Mouse (Mus musculus): ENCODE data around the gene Pih1d1. TPM values are rescaled to one million over a fixed set of nuclear protein-coding genes. Genes with fewer than 3 reads are reported as not detected.

Pih1d1 gene
- polyA plus RNA-seq (2012; rRNA removed): 20.8 and 21.0 TPM in 2 replicates

GRCm38 (mm10) chr7:45154096-45154992 is at the start of gene Pih1d1, which contains the start of gene Aldh16a1:
Gene Pih1d1 (plus strand): TSS chr7:45154303.
Gene Aldh16a1 (minus strand): TSS chr7:45154584.

GRCm38 (mm10) chr7:45124224-45125143 is 29.6 kb upstream of the Pih1d1 start, which contains the start of gene Rps11:
Gene Rps11 (minus strand): TSS chr7:45124439.

GRCm38 (mm10) chr7:45128624-45129246 is 25.4 kb upstream of the Pih1d1 start, which contains the start of gene Rpl13a:
Gene Rpl13a (minus strand): TSS chr7:45128761.

GRCm38 (mm10) chr7:45135993-45136567 is 18.0 kb upstream of the Pih1d1 start, which contains the start of the genes Gm45713 and Flt3l:
Gene Gm45713 (minus strand): TSS chr7:45136231.
Gene Flt3l (minus strand): TSS chr7:45136432.

GRCm38 (mm10) chr7:45163735-45164490 is 9.8 kb downstream of the Pih1d1 start, which contains the start of gene Slc17a7:
Gene Slc17a7 (plus strand): TSS chr7:45163949.

GRCm38 (mm10) chr7:45179469-45179868 is 25.4 kb downstream of the Pih1d1 start, which contains the start of gene Gfy:
Gene Gfy (minus strand): TSS chr7:45179569.

GRCm38 (mm10) chr7:45180896-45181477 is 26.9 kb downstream of the Pih1d1 start, which contains the start of gene Pth2:
Gene Pth2 (plus strand): TSS chr7:45180995.

GRCm38 (mm10) chr7:45204380-45205143 is 50.5 kb downstream of the Pih1d1 start, which contains the start of gene Ccdc155:
Gene Ccdc155 (minus strand): TSS chr7:45204892.

Other genes starting within 250 kb of the Pih1d1 start
- 46.2 and 50.4 TPM in 2 replicates for gene Ap2a1, start 224.8 kb upstream of the Pih1d1 start, polyA plus RNA-seq (2012; rRNA removed)
- gene Tsks, start 211.1 kb upstream of the Pih1d1 start, polyA plus RNA-seq (2012; rRNA removed): not detected in 2 replicates
- gene Cpt1c, start 179.5 kb upstream of the Pih1d1 start, polyA plus RNA-seq (2012; rRNA removed): 8.3 and 10.7 TPM in 2 replicates
- gene Prmt1, start 167.7 kb upstream of the Pih1d1 start, polyA plus RNA-seq (2012; rRNA removed): 35.4 and 37.3 TPM in 2 replicates
- 42.0 and 48.4 TPM in 2 replicates for gene Irf3, start 156.7 kb upstream of the Pih1d1 start, polyA plus RNA-seq (2012; rRNA removed)
- 15.0 and 16.7 TPM in 2 replicates for gene Bcl2l12, start 155.6 kb upstream of the Pih1d1 start, polyA plus RNA-seq (2012; rRNA removed)
- gene Scaf1, start 137.9 kb upstream of the Pih1d1 start, polyA plus RNA-seq (2012; rRNA removed): 39.9 and 41.0 TPM in 2 replicates
- 83.5 and 105 TPM in 2 replicates for gene Rras, start 136.3 kb upstream of the Pih1d1 start, polyA plus RNA-seq (2012; rRNA removed)
- gene Prr12, start 101.4 kb upstream of the Pih1d1 start, polyA plus RNA-seq (2012; rRNA removed): 6.7 and 6.9 TPM in 2 replicates
- gene Nosip, start 91.9 kb upstream of the Pih1d1 start, polyA plus RNA-seq (2012; rRNA removed): 34.9 and 38.4 TPM in 2 replicates
- gene Prrg2, start 91.6 kb upstream of the Pih1d1 start, polyA plus RNA-seq (2012; rRNA removed): 87.1 and 134 TPM in 2 replicates
- gene Rcn3, start 62.1 kb upstream of the Pih1d1 start, polyA plus RNA-seq (2012; rRNA removed): 91.6 and 110 TPM in 2 replicates
- 25.6 and 32.7 TPM in 2 replicates for gene Fcgrt, start 50.5 kb upstream of the Pih1d1 start, polyA plus RNA-seq (2012; rRNA removed)
- gene Rps11, start 29.9 kb upstream of the Pih1d1 start, polyA plus RNA-seq (2012; rRNA removed): 64.2 and 69.2 TPM in 2 replicates
- gene Rpl13a, start 25.5 kb upstream of the Pih1d1 start, polyA plus RNA-seq (2012; rRNA removed): 383 and 516 TPM in 2 replicates
- 0.29 TPM in 1 of 2 replicates, not detected in the other for gene Gm45713, start 18.1 kb upstream of the Pih1d1 start, polyA plus RNA-seq (2012; rRNA removed)
- 13.0 and 17.0 TPM in 2 replicates for gene Flt3l, start 17.9 kb upstream of the Pih1d1 start, polyA plus RNA-seq (2012; rRNA removed)
- gene Aldh16a1, start 281 bp downstream of the Pih1d1 start, polyA plus RNA-seq (2012; rRNA removed): 28.8 and 40.0 TPM in 2 replicates
- 0.02 TPM in 1 of 2 replicates, not detected in the other for gene Slc17a7, start 9.6 kb downstream of the Pih1d1 start, polyA plus RNA-seq (2012; rRNA removed)
- gene Gfy, start 25.3 kb downstream of the Pih1d1 start, polyA plus RNA-seq (2012; rRNA removed): 0.05 TPM in 1 of 2 replicates, not detected in the other
- gene Pth2, start 26.7 kb downstream of the Pih1d1 start, polyA plus RNA-seq (2012; rRNA removed): not detected in 2 replicates
- 0.10 TPM in 1 of 2 replicates, not detected in the other for gene Ccdc155, start 50.6 kb downstream of the Pih1d1 start, polyA plus RNA-seq (2012; rRNA removed)
- gene Dkkl1, start 57.8 kb downstream of the Pih1d1 start, polyA plus RNA-seq (2012; rRNA removed): 12.6 and 13.9 TPM in 2 replicates
- 10.2 and 10.8 TPM in 2 replicates for gene Tead2, start 61.5 kb downstream of the Pih1d1 start, polyA plus RNA-seq (2012; rRNA removed)
- gene Cd37, start 84.8 kb downstream of the Pih1d1 start, polyA plus RNA-seq (2012; rRNA removed): 6.6 and 13.4 TPM in 2 replicates
- gene Slc6a16, start 86.8 kb downstream of the Pih1d1 start, polyA plus RNA-seq (2012; rRNA removed): 0.04 TPM in 1 of 2 replicates, not detected in the other
- gene Slc6a21, start 123.2 kb downstream of the Pih1d1 start, polyA plus RNA-seq (2012; rRNA removed): not detected in 2 replicates
- gene Trpm4, start 179.5 kb downstream of the Pih1d1 start, polyA plus RNA-seq (2012; rRNA removed): 50.9 and 54.1 TPM in 2 replicates
- 0.43 and 1.2 TPM in 2 replicates for gene Hrc, start 181.0 kb downstream of the Pih1d1 start, polyA plus RNA-seq (2012; rRNA removed)
- gene Ppfia3, start 212.7 kb downstream of the Pih1d1 start, polyA plus RNA-seq (2012; rRNA removed): 14.7 and 20.9 TPM in 2 replicates
- gene Lin7b, start 216.3 kb downstream of the Pih1d1 start, polyA plus RNA-seq (2012; rRNA removed): 3.8 and 4.1 TPM in 2 replicates
- 79.4 and 100 TPM in 2 replicates for gene Snrnp70, start 241.4 kb downstream of the Pih1d1 start, polyA plus RNA-seq (2012; rRNA removed)